Mouse (Mus musculus) spleen, adult 2 months (tissue): ENCODE measurements around the gene Igf2bp3.

Source experiments
- CTCF ChIP-seq: fragments of 200-500 bp; IDR thresholded peaks from 2 replicates; pipeline ENCODE4 v1.5.1; 2011; ENCODE audit warnings: mild to moderate bottlenecking, inconsistent platforms; ENCODE audit not compliant: insufficient read depth, insufficient read length, insufficient replicate concordance; ENCODE audit errors: extremely low read depth
- POLR2A ChIP-seq: fragments of 200-500 bp; IDR thresholded peaks from 2 replicates; pipeline ENCODE4 v1.6.1; 2011; ENCODE audit warnings: low read depth, low read length, inconsistent platforms

DNA sequence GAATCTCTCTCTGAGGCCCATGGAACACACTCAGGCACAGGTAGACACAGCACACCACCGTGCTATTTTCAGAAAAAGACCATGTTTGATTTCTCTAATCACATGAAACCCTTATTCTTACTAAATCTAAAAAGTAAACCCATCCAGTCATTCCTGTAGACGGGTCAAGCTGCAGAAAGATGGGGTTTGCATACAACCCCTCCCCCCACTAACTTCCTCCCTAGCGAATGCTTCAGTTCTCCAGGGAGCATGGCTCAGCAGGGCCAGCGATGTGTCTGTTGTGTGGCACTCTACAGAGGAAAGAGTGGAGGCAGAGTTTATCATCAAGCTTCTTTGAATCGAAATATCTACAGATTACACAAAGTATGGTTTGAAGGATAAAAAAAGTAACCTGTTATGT, 99.2 kb downstream of the Igf2bp3 start:
- TF ChIP-seq CTCF (no peak), POLR2A (no peak)
